ENCODE assay signal across 21 mouse cellular contexts in genomic region chr1:15155046-15155445, GRCm38 (mm10).
DNase-seq lines count a peak whose midpoint lies in the region; ATAC-seq lines count a peak whose summit lies in the region.
"Had no signal": no experiment of that assay in that cellular context is flagged by ENCODE, and none has a peak within 500 bp of the region (broad histone marks: within the 10 kb centered on the region; RNA-seq: fewer than 3 reads in every experiment).

No protein-coding gene starts in this region.

- peak; percentile 79 for DNase-seq in embryonic facial prominence, embryonic 14.5 days (ENCODE audit: low spot score)
- no peak for DNase-seq in embryonic facial prominence, embryonic 10.5 days (ENCODE audit: low spot score)
- DNase-seq in Muller cell, postnatal 12 days (ENCODE audit: inconsistent ontology term) = peak; percentile 74
- peak; percentile 23 for DNase-seq in telencephalon, adult 2 months (ENCODE audit: low read depth, low spot score)
- no peak for DNase-seq in embryo, embryonic 10 days (ENCODE audit: low spot score)
- DNase-seq: adrenal gland, adult 2 months; adrenal gland, postnatal 10 days; adrenal gland, postnatal 25 days; B cell, adult 2 months; cerebellum, adult 11-12 months; cerebellum, adult 2 months; cerebellum, adult 9-10 months; cerebellum, postnatal 14 days; cerebellum, postnatal 36 days; forebrain, postnatal 0 days had no signal

- no peaks in the 10 kb centered on the region for H3K27me3 ChIP-seq in embryonic facial prominence, embryonic 14.5 days (replicated peaks; ENCODE audit: control insufficient read depth, insufficient read depth, low read length)
- no peaks in the 10 kb centered on the region for H3K27me3 ChIP-seq in embryonic facial prominence, embryonic 10.5 days (replicated peaks; ENCODE audit: low read depth, poor library complexity, severe bottlenecking)
- H3K27me3 ChIP-seq: CH12.LX; embryonic facial prominence, embryonic 13.5 days; forebrain, embryonic 13.5 days; forebrain, embryonic 15.5 days had no signal

- no peak overlapping the region for H3K4me2 ChIP-seq in embryonic facial prominence, embryonic 14.5 days (ENCODE audit: low read depth, low read length)
- H3K4me2 ChIP-seq: embryonic facial prominence, embryonic 13.5 days; forebrain, embryonic 13.5 days; forebrain, embryonic 15.5 days had no signal

- WGBS in embryonic facial prominence, embryonic 14.5 days = 71% methylated on average over 2 of the region's 2 CpGs
- 90% methylated on average over 2 of the region's 2 CpGs for WGBS in embryonic facial prominence, embryonic 10.5 days

- H3K9ac ChIP-seq in embryonic facial prominence, embryonic 14.5 days (ENCODE audit: low read depth, low read length) = no peak overlapping the region
- H3K9ac ChIP-seq: embryonic facial prominence, embryonic 13.5 days; forebrain, embryonic 13.5 days; forebrain, embryonic 15.5 days; forebrain, postnatal 0 days had no signal

- H3K27ac ChIP-seq in embryonic facial prominence, embryonic 14.5 days (replicated peaks; ENCODE audit: low read depth, low read length) = no peak overlapping the region
- no peak overlapping the region for H3K27ac ChIP-seq in embryonic facial prominence, embryonic 10.5 days (replicated peaks)
- H3K27ac ChIP-seq: embryonic facial prominence, embryonic 13.5 days; forebrain, embryonic 13.5 days; forebrain, embryonic 15.5 days had no signal

- H3K4me3 ChIP-seq in embryonic facial prominence, embryonic 14.5 days (ENCODE audit: low read depth, low read length) = no peak overlapping the region
- H3K4me3 ChIP-seq in embryonic facial prominence, embryonic 10.5 days = no peak overlapping the region
- H3K4me3 ChIP-seq: embryonic facial prominence, embryonic 13.5 days; forebrain, embryonic 13.5 days; forebrain, embryonic 15.5 days had no signal

- no peaks in the 10 kb centered on the region for H3K36me3 ChIP-seq in embryonic facial prominence, embryonic 14.5 days (ENCODE audit: control insufficient read depth, insufficient read depth, low read length)
- no peaks in the 10 kb centered on the region for H3K36me3 ChIP-seq in embryonic facial prominence, embryonic 10.5 days (replicated peaks)
- H3K36me3 ChIP-seq: embryonic facial prominence, embryonic 13.5 days; forebrain, embryonic 15.5 days; G1E had no signal

- H3K4me1 ChIP-seq in embryonic facial prominence, embryonic 14.5 days (ENCODE audit: control insufficient read depth, insufficient read depth, low read length) = no peaks in the 10 kb centered on the region
- H3K4me1 ChIP-seq in embryonic facial prominence, embryonic 10.5 days = no peaks in the 10 kb centered on the region
- H3K4me1 ChIP-seq: embryonic facial prominence, embryonic 13.5 days; forebrain, embryonic 13.5 days; forebrain, embryonic 15.5 days had no signal

- H3K9me3 ChIP-seq in embryonic facial prominence, embryonic 14.5 days (ENCODE audit: control insufficient read depth, low read length) = no peaks in the 10 kb centered on the region
- H3K9me3 ChIP-seq in embryonic facial prominence, embryonic 10.5 days = no peaks in the 10 kb centered on the region
- H3K9me3 ChIP-seq: embryonic facial prominence, embryonic 13.5 days; forebrain, embryonic 13.5 days; forebrain, embryonic 15.5 days; G1E had no signal

- ATAC-seq in embryonic facial prominence, embryonic 14.5 days (ENCODE audit: low read depth) = peak; percentile 30; the same call in 1 of the 2 replicates
- ATAC-seq: CD4-positive, CD25-positive, alpha-beta regulatory T cell, adult 4 months; forebrain, embryonic 13.5 days; forebrain, embryonic 15.5 days; forebrain, postnatal 0 days had no signal

Comparison
In these comparisons a context has a peak if more than half of its experiments do, and no peak if none do; other contexts are left out.
1. DNase-seq: peak in embryonic facial prominence, embryonic 14.5 days (single experiment), Muller cell, postnatal 12 days (single experiment) and telencephalon, adult 2 months (single experiment); none in embryonic facial prominence, embryonic 10.5 days (single experiment) and embryo, embryonic 10 days (single experiment).